Mouse (Mus musculus): ENCODE measurements around the gene Pisd.

DNA sequence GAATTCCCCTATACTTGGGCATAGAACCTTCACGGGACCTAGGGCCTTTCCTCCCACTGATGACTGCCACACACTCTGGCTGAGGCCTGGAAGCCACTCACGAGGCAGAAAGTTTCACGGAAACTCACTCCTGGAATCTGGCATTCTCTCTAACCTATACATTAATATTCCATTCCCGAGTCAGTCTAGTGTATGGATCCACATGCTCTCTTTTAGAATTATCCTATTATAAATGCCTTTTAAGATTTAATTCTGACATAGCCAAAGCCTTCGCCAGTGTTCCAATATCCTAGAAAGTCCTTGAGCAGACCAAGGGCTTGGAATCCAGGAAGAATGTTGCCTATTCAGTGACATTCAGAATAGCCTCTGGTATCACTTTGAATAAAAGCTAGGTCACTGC lies 74.0 kb downstream of the Pisd start:
- no peak for TF ChIP-seq CTCF (IDR thresholded peaks at IDR 0.05; ENCODE audit: insufficient read depth, low read depth, low read length)
- TF ChIP-seq POLR2A (IDR thresholded peaks at IDR 0.05; ENCODE audit: insufficient read depth, low read depth, low read length) = no peak
